Mouse (Mus musculus): ENCODE measurements at regions not wholly inside any gene's neighbourhood (a gene's known extent, or its start where the extent isn't known, plus 50 kb on each side); places are given as distances from the start of the nearest gene placed in this dataset.

GRCm38 (mm10) chr5:67532351-67532750 lies 75.3 kb upstream of the Shisa3 start:
- Histone ChIP-seq H3K27ac (ENCODE audit: control insufficient read depth, low read depth, low read length) (no peak overlapping the region), H3K79me2 (ENCODE audit: control insufficient read depth, insufficient read depth, low read length, poor library complexity) (no peaks in the 10 kb centered on the region), H3K9ac (ENCODE audit: control insufficient read depth, low read depth, low read length, poor library complexity, severe bottlenecking) (no peak overlapping the region), H3K9me3 (replicated peaks; ENCODE audit: insufficient read depth, low read length) (no peaks in the 10 kb centered on the region), H3K4me1 (ENCODE audit: control insufficient read depth in 1 of 2, insufficient read depth in 2 of 2, low read length in 2 of 2) (0 out of 4 replicates have a peak, but pooled peaks cover 0 to 5% of the 10 kb centered on the region in 2 experiments), H3K36me3 (ENCODE audit: control insufficient read depth in 1 of 2, insufficient read depth in 2 of 2, low read length in 2 of 2) (no peaks in the 10 kb centered on the region), H3K27me3 (ENCODE audit: control insufficient read depth in 1 of 2, insufficient read depth in 2 of 2, low read length in 2 of 2) (no peaks in the 10 kb centered on the region), H3K4me3 (ENCODE audit: control insufficient read depth in 1 of 2, insufficient read depth in 1 of 2, low read depth in 2 of 2, low read length in 2 of 2) (peak overlapping the region; percentile 19 to 62; a peak in 2 of 4 replicates)
- DNase-seq (ENCODE audit: low read depth, low spot score): peak; percentile 87
- TF ChIP-seq MYB (IDR thresholded peaks at IDR 0.05; ENCODE audit: low read depth, low read length) (no peak), POLR2AphosphoS5 (IDR thresholded peaks at IDR 0.05; ENCODE audit: borderline replicate concordance, low read depth, low read length) (no peak), TCF12 (IDR thresholded peaks at IDR 0.05; ENCODE audit: low read depth, low read length) (no peak), USF2 (IDR thresholded peaks at IDR 0.05; ENCODE audit: borderline replicate concordance in 1 of 2, insufficient read depth in 1 of 2, low read depth in 1 of 2, low read length in 2 of 2) (no peak), ZNF384 (IDR thresholded peaks at IDR 0.05; ENCODE audit: low read depth, low read length) (no peak), POLR2A (IDR thresholded peaks at IDR 0.05; ENCODE audit: control insufficient read depth in 1 of 2, insufficient read depth in 1 of 2, low read depth in 1 of 2, low read length in 2 of 2, poor library complexity in 1 of 2) (no peak), HCFC1 (IDR thresholded peaks at IDR 0.05; ENCODE audit: low read depth, low read length) (no peak), MAX (IDR thresholded peaks at IDR 0.05; ENCODE audit: low read length) (peak; percentile 30; the same call in 1 of the 2 replicates), JUND (IDR thresholded peaks at IDR 0.05; ENCODE audit: low read depth, low read length) (no peak), E2F4 (IDR thresholded peaks at IDR 0.05; ENCODE audit: borderline replicate concordance, low read depth, low read length) (no peak), CHD1 (IDR thresholded peaks at IDR 0.05; ENCODE audit: low read depth, low read length) (no peak), MAFK (IDR thresholded peaks at IDR 0.05; ENCODE audit: borderline replicate concordance, low read depth, low read length) (no peak), MAZ (IDR thresholded peaks at IDR 0.05; ENCODE audit: low read depth, low read length) (no peak), NELFE (IDR thresholded peaks at IDR 0.05; ENCODE audit: low read depth, low read length) (no peak), NRF1 (IDR thresholded peaks at IDR 0.05; ENCODE audit: insufficient read depth, low read depth, low read length, poor library complexity, severe bottlenecking) (peak; percentile 55; the same call in 1 of the 2 replicates), EP300 (IDR thresholded peaks at IDR 0.05; ENCODE audit: low read depth in 1 of 2, low read length in 2 of 2) (no peak), BHLHE40 (IDR thresholded peaks at IDR 0.05; ENCODE audit: borderline replicate concordance, low read depth, low read length) (no peak), TBP (IDR thresholded peaks at IDR 0.05; ENCODE audit: low read depth, low read length) (no peak), ZKSCAN1 (IDR thresholded peaks at IDR 0.05; ENCODE audit: low read depth, low read length) (no peak), KAT2A (conservative IDR thresholded peaks at IDR 0.05; ENCODE audit: low read depth, low read length) (no peak), ELF1 (IDR thresholded peaks at IDR 0.05; ENCODE audit: low read depth, low read length) (no peak), CHD2 (IDR thresholded peaks at IDR 0.05; ENCODE audit: low read length) (no peak), MEF2A (IDR thresholded peaks at IDR 0.05; ENCODE audit: extremely low read depth, insufficient replicate concordance, low read depth, low read length, poor library complexity, severe bottlenecking) (no peak), ETS1 (IDR thresholded peaks at IDR 0.05; ENCODE audit: low read depth, low read length) (no peak), TAL1 (IDR thresholded peaks at IDR 0.05; ENCODE audit: low read length) (no peak), MYC (IDR thresholded peaks at IDR 0.05; ENCODE audit: low read depth, low read length) (no peak), POLR2AphosphoS2 (IDR thresholded peaks at IDR 0.05; ENCODE audit: low read length) (no peak), SIN3A (IDR thresholded peaks at IDR 0.05; ENCODE audit: low read length) (0 out of 2 replicates have a peak, but pooled peaks have one; percentile 29), ZMIZ1 (IDR thresholded peaks at IDR 0.05; ENCODE audit: low read depth, low read length) (no peak), USF1 (IDR thresholded peaks at IDR 0.05; ENCODE audit: low read depth, low read length) (no peak), RAD21 (IDR thresholded peaks at IDR 0.05; ENCODE audit: low read depth, low read length) (peak; percentile 92), MXI1 (IDR thresholded peaks at IDR 0.05; ENCODE audit: low read depth, low read length) (no peak), GATA1 (IDR thresholded peaks at IDR 0.05; ENCODE audit: low read depth, low read length) (0 out of 2 replicates have a peak, but pooled peaks have one; percentile 5), ZC3H11A (IDR thresholded peaks at IDR 0.05; ENCODE audit: low read depth, low read length) (peak; percentile 82), UBTF (IDR thresholded peaks at IDR 0.05; ENCODE audit: borderline replicate concordance, insufficient read depth, low read depth, low read length) (no peak), RCOR1 (IDR thresholded peaks at IDR 0.05; ENCODE audit: low read depth, low read length) (no peak), SMC3 (IDR thresholded peaks at IDR 0.05; ENCODE audit: low read depth, low read length) (peak; percentile 77), CTCF (IDR thresholded peaks at IDR 0.05 in 2 of 3, conservative IDR thresholded peaks at IDR 0.05 in 1 of 3; ENCODE audit: control insufficient read depth in 1 of 3, insufficient read depth in 1 of 3, low read depth in 2 of 3, low read length in 3 of 3, poor library complexity in 1 of 3, severe bottlenecking in 1 of 3) (peak; percentile 85 to 92 (median 90))

Data from MEL (cell line).